Mouse (Mus musculus) testis, adult 2 months (tissue): ENCODE measurements around the gene Mex3a. TPM values are rescaled to one million over a fixed set of nuclear protein-coding genes. Genes with fewer than 3 reads are reported as not detected.

Experiments used
- H3K27ac ChIP-seq: fragments of 200-500 bp; 2 replicates; pipeline ENCODE4 v1.5.1; 2012; ENCODE audit warnings: low read depth, low read length; ENCODE audit not compliant: control insufficient read depth, insufficient read depth
- H3K27me3 ChIP-seq: fragments of 200-500 bp; 2 replicates; pipeline ENCODE4 v1.6.1; 2012; ENCODE audit warnings: mild to moderate bottlenecking, low read length, moderate library complexity; ENCODE audit not compliant: control insufficient read depth, insufficient read depth
- H3K36me3 ChIP-seq: fragments of 200-500 bp; 2 replicates; pipeline ENCODE4 v1.6.1; 2012; ENCODE audit warnings: mild to moderate bottlenecking, low read length; ENCODE audit not compliant: control insufficient read depth, insufficient read depth
- H3K4me1 ChIP-seq: fragments of 200-500 bp; 2 replicates; pipeline ENCODE4 v1.6.1; 2012; ENCODE audit warnings: low read length; ENCODE audit not compliant: control insufficient read depth, insufficient read depth
- H3K4me3 ChIP-seq: fragments of 200-500 bp; 2 replicates; pipeline ENCODE4 v1.5.1; 2012; ENCODE audit warnings: low read depth, mild to moderate bottlenecking, low read length, moderate library complexity, mixed read lengths; ENCODE audit not compliant: control insufficient read depth
- CTCF ChIP-seq: fragments of 200-500 bp; IDR thresholded peaks from 2 replicates; pipeline ENCODE4 v1.5.1; 2012; ENCODE audit warnings: low read depth, mild to moderate bottlenecking, inconsistent platforms, low read length, moderate library complexity; ENCODE audit not compliant: control insufficient read depth, insufficient read depth, insufficient replicate concordance
- POLR2A ChIP-seq: fragments of 200-500 bp; IDR thresholded peaks from 2 replicates; pipeline ENCODE4 v1.6.1; 2012; ENCODE audit warnings: low read depth, mild to moderate bottlenecking, inconsistent platforms, low read length, moderate library complexity; ENCODE audit not compliant: control insufficient read depth
- polyA plus RNA-seq: library from polyadenylated mRNA; depleted of rRNA; stranded (reverse); fragments of >200 nt; gene quantifications from 2 replicates; pipeline ENCODE4 v1.2.3, GENCODE M21; 2012

The Mex3a gene
- polyA plus RNA-seq, 1 experiment = 1.4 TPM

DNA sequence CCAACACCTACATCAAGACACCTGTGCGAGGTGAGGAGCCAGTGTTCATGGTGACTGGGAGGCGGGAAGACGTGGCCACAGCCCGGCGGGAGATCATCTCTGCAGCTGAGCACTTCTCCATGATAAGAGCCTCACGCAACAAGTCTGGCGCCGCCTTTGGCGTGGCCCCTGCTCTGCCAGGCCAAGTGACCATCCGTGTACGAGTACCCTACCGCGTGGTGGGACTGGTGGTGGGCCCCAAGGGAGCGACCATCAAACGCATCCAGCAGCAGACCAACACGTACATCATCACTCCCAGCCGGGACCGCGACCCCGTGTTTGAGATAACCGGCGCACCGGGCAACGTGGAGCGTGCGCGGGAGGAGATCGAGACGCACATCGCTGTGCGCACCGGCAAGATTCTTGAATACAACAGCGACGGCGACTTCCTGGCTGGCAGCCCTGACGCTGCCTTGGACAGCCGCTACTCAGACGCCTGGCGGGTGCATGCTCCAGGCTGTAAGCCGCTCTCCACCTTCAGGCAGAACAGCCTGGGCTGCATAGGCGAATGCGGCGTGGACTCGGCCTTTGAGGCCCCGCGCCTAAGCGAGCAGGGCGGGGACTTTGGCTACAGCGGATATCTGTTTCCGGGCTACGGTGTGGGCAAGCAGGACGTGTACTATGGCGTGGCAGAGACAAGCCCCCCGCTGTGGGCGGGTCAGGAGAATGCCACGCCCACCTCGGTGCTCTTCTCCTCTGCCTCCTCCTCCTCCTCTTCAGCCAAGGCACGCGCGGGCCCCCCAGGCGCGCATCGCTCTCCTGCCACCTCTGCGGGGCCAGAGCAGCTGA lies 4.1 kb downstream of the Mex3a start:
- H3K27me3 ChIP-seq = no peaks in the 10 kb centered on the region; the same call in 1 of the 2 replicates
- peak overlapping the region; percentile 39 for H3K4me3 ChIP-seq
- H3K27ac ChIP-seq = peak overlapping the region; percentile 7; the same call in 1 of the 2 replicates
- H3K4me1 ChIP-seq = peaks cover 13% of the 10 kb centered on the region
- no peak for TF ChIP-seq POLR2A
- no peak for TF ChIP-seq CTCF
- H3K36me3 ChIP-seq = no peaks in the 10 kb centered on the region

DNA sequence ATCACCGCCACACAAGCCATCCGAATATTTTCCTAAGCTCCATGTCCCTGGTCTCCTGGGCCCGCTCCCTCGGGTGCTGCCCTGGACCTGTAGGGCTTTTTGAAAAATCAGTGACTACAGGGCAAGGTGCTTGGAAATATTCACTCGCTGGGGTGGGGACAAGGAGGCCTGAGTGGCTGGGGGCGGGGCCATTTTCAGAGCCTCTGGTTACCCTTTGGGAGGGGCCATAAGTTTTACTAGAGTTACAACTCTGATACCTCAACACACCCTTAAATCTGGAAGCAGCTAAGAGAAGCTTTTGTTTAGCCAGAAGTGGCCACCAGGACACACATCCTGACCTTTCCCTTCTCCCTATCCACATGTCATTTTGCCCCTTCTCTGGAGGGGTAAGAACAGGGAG lies 5.0 kb downstream of the Mex3a start:
- no peak overlapping the region for H3K27ac ChIP-seq
- H3K4me1 ChIP-seq = peaks cover 12% of the 10 kb centered on the region
- TF ChIP-seq CTCF (no peak), POLR2A (no peak)
- H3K27me3 ChIP-seq = no peaks in the 10 kb centered on the region
- H3K36me3 ChIP-seq = no peaks in the 10 kb centered on the region
- no peak overlapping the region for H3K4me3 ChIP-seq

- Histone ChIP-seq H3K27ac (no peak overlapping the region), H3K36me3 (no peaks in the 10 kb centered on the region), H3K4me1 (peaks cover 3% of the 10 kb centered on the region)
These were observed 6.3 kb downstream of the Mex3a start for GRCm38 (mm10) chr3:88538271-88539145.

DNA sequence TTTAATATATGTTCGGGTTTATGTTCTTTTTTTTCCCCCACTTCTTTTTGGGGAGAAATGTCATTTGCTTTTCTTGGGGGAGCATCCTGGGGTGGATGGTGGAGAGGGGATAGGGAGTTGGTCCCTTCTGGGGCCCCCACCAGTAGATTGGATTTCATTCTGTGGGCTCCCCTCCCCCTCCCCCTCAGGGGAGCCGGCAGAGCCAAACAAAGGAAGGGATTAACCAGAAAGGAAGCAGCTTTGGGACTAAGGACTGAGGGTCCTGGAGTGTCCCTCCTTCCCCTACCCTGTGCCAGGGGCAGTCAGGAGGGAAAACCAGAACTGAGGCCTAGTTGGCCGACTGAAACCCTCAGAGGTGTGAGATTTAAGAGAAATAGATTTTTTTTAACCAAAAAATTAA lies 7.2 kb downstream of the Mex3a start:
- no peak for TF ChIP-seq CTCF
- TF ChIP-seq POLR2A = no peak
- Histone ChIP-seq H3K4me1 (peaks cover 3% of the 10 kb centered on the region), H3K36me3 (no peaks in the 10 kb centered on the region), H3K4me3 (no peak overlapping the region), H3K27me3 (no peaks in the 10 kb centered on the region), H3K27ac (no peak overlapping the region)

More at GRCm38 (mm10) chr3:88538271-88539145, 6.3 kb downstream of the Mex3a start:
- TF ChIP-seq POLR2A = no peak
- TF ChIP-seq CTCF = no peak
- H3K4me3 ChIP-seq = no peak overlapping the region
- no peaks in the 10 kb centered on the region for H3K27me3 ChIP-seq

GRCm38 (mm10) chr3:88540085-88540484 lies 7.9 kb downstream of the Mex3a start:
- peaks cover 3% of the 10 kb centered on the region for H3K4me1 ChIP-seq
- TF ChIP-seq POLR2A (no peak), CTCF (no peak)
- no peak overlapping the region for H3K4me3 ChIP-seq
- H3K27ac ChIP-seq = no peak overlapping the region
- no peaks in the 10 kb centered on the region for H3K27me3 ChIP-seq
- no peaks in the 10 kb centered on the region for H3K36me3 ChIP-seq

DNA sequence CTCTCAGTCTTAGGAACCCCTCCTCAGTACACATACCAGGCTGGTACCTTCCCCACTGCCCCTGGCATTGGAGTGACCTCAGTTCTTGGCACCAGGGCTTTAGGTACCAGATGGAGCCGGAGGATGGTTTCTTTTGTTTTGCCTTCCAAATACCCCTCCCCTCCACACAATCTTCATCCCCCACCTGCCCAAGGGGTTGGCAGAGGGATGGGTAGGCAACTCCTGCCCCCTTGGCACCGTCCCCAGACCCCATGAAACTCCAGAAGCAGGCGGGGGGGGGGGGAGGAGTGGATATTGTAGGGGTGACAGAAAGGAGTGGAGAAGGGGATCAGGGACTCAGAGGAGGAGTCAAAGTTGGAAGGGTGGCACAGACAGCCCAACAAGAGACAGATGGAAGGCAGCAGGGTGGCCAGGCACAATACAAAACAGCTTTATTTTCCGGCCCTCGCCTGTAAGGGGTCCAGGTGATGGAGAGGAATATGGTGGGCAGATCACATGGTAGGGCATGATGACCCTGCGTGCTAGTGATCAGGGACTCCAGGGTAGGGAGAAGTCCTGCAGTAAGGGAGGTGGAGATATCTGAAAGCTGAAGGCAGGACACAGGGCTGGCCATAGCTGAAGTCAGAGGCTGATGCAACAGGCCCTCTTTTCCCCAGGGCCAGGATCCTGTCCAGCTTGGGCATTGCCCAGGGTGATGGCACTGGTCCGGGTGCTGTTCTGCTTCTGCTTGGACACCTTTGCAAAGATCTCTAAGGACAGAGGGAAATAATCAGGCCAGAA lies 9.6 kb downstream of the Mex3a start:
- no peaks in the 10 kb centered on the region for H3K27me3 ChIP-seq
- TF ChIP-seq POLR2A = no peak
- no peak for TF ChIP-seq CTCF
- H3K27ac ChIP-seq = no peak overlapping the region
- H3K4me1 ChIP-seq = no peaks in the 10 kb centered on the region; the same call in 1 of the 2 replicates
- no peaks in the 10 kb centered on the region for H3K36me3 ChIP-seq
- no peak overlapping the region for H3K4me3 ChIP-seq
